Comparison of ENCODE assay signal across 12 mouse cellular contexts in the genomic region with DNA sequence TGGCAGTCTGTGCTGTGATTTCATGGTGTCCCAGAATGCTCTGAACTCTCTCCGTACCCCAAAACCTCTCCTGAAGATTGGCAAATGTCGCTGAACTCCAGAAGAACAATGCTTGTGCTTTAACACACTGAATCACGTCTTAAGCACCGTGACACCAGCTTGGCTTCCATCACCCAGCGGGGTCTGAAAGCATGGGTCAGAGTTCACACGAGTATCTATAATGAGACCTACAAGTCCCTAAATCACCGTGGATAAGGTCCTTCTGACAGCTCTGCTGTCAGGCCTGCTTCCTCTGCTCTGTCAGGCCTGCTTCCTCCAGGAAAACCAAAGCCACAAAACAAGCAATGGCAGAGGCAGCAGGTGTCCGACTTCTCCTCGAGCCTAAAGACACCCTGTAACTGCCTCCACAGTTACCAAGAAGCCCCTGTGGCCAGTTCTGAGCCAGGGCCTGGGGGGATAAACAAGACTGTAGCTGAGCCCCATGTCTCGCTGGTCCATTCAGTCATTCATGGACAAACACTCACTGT.
"Had no signal": no experiment of that assay in that cellular context is flagged by ENCODE, and none has a peak within 500 bp of the region (broad histone marks: within the 10 kb centered on the region; RNA-seq: fewer than 3 reads in every experiment).

No protein-coding gene starts in this region.

- H3K9me3 ChIP-seq: limb, embryonic 13.5 days; midbrain, embryonic 12.5 days; neural tube, embryonic 15.5 days had no signal

- H3K27ac ChIP-seq: limb, embryonic 13.5 days; liver, embryonic 14.5 days; midbrain, embryonic 12.5 days; neural tube, embryonic 15.5 days; stomach, postnatal 0 days had no signal

- H3K27me3 ChIP-seq: limb, embryonic 13.5 days; neural tube, embryonic 15.5 days had no signal

- H3K9ac ChIP-seq: limb, embryonic 13.5 days; liver, embryonic 14.5 days; midbrain, embryonic 12.5 days; neural tube, embryonic 15.5 days had no signal

- H3K36me3 ChIP-seq: limb, embryonic 13.5 days; midbrain, embryonic 12.5 days; neural tube, embryonic 15.5 days had no signal

- H3K4me3 ChIP-seq: limb, embryonic 13.5 days; midbrain, embryonic 12.5 days; myocyte; neural tube, embryonic 15.5 days had no signal

- DNase-seq: kidney, postnatal 36 days; layer of hippocampus, adult 9-11 months; layer of hippocampus, postnatal 36 days; lung, adult 18-20 months; right cerebral cortex, adult 18-20 months; right cerebral cortex, postnatal 25 days had no signal

- H3K4me2 ChIP-seq: limb, embryonic 13.5 days; midbrain, embryonic 12.5 days; neural tube, embryonic 15.5 days had no signal
